Mouse (Mus musculus): Measurements from ENCODE around the gene Rgl1. TPM values are rescaled to one million over a fixed set of nuclear protein-coding genes. Genes with fewer than 3 reads are reported as not detected.
A peak's percentile ranks its signal among the peaks of the same experiment; 100 is the strongest.

The Rgl1 gene
- polyA plus RNA-seq, 1 experiment from 2014 or later: 36.3 TPM

GRCm38 (mm10) chr1:152578944-152579343 lies 187.2 kb downstream of the Rgl1 start:
- no peaks in the 10 kb centered on the region for H3K27me3 ChIP-seq
- H3K9me3 ChIP-seq (replicated peaks): no peaks in the 10 kb centered on the region
- no peaks in the 10 kb centered on the region for H3K36me3 ChIP-seq
- no peak overlapping the region for H3K4me2 ChIP-seq (replicated peaks)
- WGBS: 69% methylated on average over 5 of the region's 5 CpGs
- H3K9ac ChIP-seq: no peak overlapping the region
- ATAC-seq (ENCODE audit: insufficient number of reproducible peaks, low FRiP score, low TSS enrichment, low read depth): no peak
- peaks cover 45% of the 10 kb centered on the region for H3K4me1 ChIP-seq
- no peak overlapping the region for H3K4me3 ChIP-seq (replicated peaks)
- H3K27ac ChIP-seq (replicated peaks): no peak overlapping the region

DNA sequence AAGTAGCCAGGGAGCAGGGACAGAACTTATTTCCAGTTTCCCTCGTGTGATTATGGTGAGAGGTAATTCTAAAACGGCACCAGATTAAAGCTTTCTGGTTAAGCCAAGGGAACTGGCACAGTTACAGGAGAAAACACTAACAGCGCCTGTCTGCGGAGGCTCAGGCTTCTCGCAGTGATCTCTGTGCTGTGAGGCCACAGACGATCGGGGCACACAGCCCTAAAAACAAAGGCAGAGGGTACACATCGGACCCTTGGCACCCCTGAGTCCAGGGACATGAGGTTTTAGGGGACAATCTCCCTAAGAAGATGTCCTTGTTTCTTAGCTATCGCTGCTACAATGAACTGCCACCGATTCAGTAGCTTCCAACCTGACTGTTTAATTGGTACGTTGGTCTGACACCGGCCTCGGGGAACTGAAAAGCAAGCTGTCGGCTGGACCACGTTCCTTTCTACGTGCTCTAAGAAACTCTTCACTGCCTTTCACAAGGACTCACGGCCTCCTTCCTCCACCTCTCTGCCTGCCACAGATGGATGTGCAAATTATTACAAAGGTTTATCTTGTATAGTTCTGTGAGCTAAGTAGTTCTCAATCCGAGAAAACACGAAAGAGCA lies 187.9 kb downstream of the Rgl1 start:
- peaks cover 51% of the 10 kb centered on the region for H3K4me1 ChIP-seq
- ATAC-seq (ENCODE audit: insufficient number of reproducible peaks, low FRiP score, low TSS enrichment, low read depth): no peak
- no peaks in the 10 kb centered on the region for H3K36me3 ChIP-seq
- H3K9me3 ChIP-seq (replicated peaks): no peaks in the 10 kb centered on the region
- no peak overlapping the region for H3K9ac ChIP-seq
- no peak overlapping the region for H3K27ac ChIP-seq (replicated peaks)
- H3K27me3 ChIP-seq: no peaks in the 10 kb centered on the region
- WGBS: 42% methylated on average over 19 of the region's 19 CpGs
- H3K4me3 ChIP-seq (replicated peaks): no peak overlapping the region
- H3K4me2 ChIP-seq (replicated peaks): no peak overlapping the region

DNA sequence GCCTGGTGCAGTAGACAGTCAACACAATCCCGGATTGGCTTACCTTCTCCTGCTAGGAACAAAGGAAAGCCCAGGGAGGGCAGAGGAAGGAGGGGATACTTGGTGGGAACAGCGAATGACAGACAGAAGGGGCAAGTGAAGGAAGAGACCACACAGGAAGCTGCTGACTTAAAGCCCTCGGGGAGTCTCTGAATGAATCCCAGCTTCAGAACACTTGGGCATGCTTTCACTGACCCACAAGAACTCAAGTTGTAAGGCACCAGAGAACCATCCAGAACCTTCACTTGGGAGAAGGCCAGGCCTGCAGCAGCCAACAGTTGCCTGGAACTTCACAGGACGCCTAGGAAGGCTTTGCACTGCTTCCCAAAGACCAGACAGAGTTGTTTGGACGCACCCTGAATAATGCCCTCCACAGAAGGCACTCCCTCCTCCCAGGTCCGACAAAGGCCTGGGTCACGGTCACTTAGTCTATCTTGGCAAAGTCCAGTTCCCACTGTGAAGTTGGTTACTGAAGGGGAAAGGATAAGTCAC lies 189.5 kb downstream of the Rgl1 start:
- ATAC-seq (ENCODE audit: insufficient number of reproducible peaks, low FRiP score, low TSS enrichment, low read depth): peak; percentile 21; the same call in 1 of the 2 replicates
- H3K9me3 ChIP-seq (replicated peaks): no peaks in the 10 kb centered on the region
- H3K9ac ChIP-seq: no peak overlapping the region
- H3K4me2 ChIP-seq (replicated peaks): no peak overlapping the region
- H3K27ac ChIP-seq (replicated peaks): no peak overlapping the region
- no peak overlapping the region for H3K4me3 ChIP-seq (replicated peaks)
- H3K4me1 ChIP-seq: peaks cover 50% of the 10 kb centered on the region
- no peaks in the 10 kb centered on the region for H3K36me3 ChIP-seq
- no peaks in the 10 kb centered on the region for H3K27me3 ChIP-seq
- 37% methylated on average over 7 of the region's 7 CpGs for WGBS

- H3K4me1 ChIP-seq: peaks cover 43% of the 10 kb centered on the region
- H3K4me3 ChIP-seq (replicated peaks): no peak overlapping the region
- 26% methylated on average over 5 of the region's 5 CpGs for WGBS
Measured at GRCm38 (mm10) chr1:152575096-152575495, 191.1 kb downstream of the Rgl1 start.

GRCm38 (mm10) chr1:152573470-152574059 lies 192.6 kb downstream of the Rgl1 start:
- no peak for ATAC-seq (ENCODE audit: insufficient number of reproducible peaks, low FRiP score, low TSS enrichment, low read depth)
- H3K27me3 ChIP-seq: no peaks in the 10 kb centered on the region
- H3K36me3 ChIP-seq: no peaks in the 10 kb centered on the region
- H3K9ac ChIP-seq: no peak overlapping the region
- H3K27ac ChIP-seq (replicated peaks): no peak overlapping the region
- H3K9me3 ChIP-seq (replicated peaks): no peaks in the 10 kb centered on the region
- WGBS: 58% methylated on average over 8 of the region's 8 CpGs
- H3K4me2 ChIP-seq (replicated peaks): no peak overlapping the region
- H3K4me1 ChIP-seq: peaks cover 43% of the 10 kb centered on the region
- no peak overlapping the region for H3K4me3 ChIP-seq (replicated peaks)

More at GRCm38 (mm10) chr1:152575096-152575495, 191.1 kb downstream of the Rgl1 start:
- Histone ChIP-seq H3K4me2 (replicated peaks) (no peak overlapping the region), H3K9me3 (replicated peaks) (no peaks in the 10 kb centered on the region), H3K27ac (replicated peaks) (no peak overlapping the region), H3K36me3 (no peaks in the 10 kb centered on the region), H3K27me3 (no peaks in the 10 kb centered on the region), H3K9ac (no peak overlapping the region)
- ATAC-seq (ENCODE audit: insufficient number of reproducible peaks, low FRiP score, low TSS enrichment, low read depth): no peak

DNA sequence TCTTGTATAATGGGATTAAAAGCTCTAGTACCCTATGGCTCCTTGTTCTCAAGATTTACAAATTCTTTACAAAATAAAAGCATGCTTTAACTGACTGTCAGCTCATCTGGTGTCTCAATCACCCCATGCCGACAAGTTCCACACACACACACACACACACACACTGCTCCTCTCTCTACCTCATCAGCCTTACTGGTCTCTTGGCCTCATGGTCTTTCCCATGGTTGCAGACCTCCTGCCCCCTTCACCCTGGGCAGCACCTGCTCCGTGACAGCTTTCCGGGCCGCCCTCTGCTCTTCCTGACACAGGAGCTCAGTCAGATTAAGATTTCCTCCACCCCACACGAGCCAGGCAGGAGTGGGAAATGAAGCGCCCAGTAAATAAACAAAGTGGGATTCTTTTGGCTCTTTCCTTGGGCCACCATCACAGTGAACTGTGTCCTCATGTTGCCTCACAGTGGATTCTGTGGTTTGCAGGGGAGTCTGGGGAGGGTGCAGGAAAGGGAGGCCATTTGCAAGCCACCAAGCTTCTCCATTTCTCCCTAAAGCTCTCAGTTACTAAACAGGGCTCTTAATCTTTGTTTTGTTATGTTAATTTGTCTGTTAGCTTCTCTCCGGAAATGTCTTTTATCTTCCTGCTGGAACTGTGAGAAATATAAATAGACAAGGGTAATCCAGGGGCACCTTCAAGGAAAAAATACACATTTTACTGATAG lies 193.2 kb downstream of the Rgl1 start:
- 48% methylated on average over 7 of the region's 7 CpGs for WGBS
- ATAC-seq (ENCODE audit: insufficient number of reproducible peaks, low FRiP score, low TSS enrichment, low read depth): no peak
- Histone ChIP-seq H3K4me3 (replicated peaks) (no peak overlapping the region), H3K9ac (no peak overlapping the region), H3K27me3 (no peaks in the 10 kb centered on the region), H3K27ac (replicated peaks) (0 out of 2 replicates have a peak overlapping the region, but pooled peaks have one; percentile 29), H3K4me1 (peaks cover 38% of the 10 kb centered on the region), H3K4me2 (replicated peaks) (no peak overlapping the region), H3K36me3 (no peaks in the 10 kb centered on the region), H3K9me3 (replicated peaks) (no peaks in the 10 kb centered on the region)

GRCm38 (mm10) chr1:152571340-152571739 lies 194.8 kb downstream of the Rgl1 start:
- Histone ChIP-seq H3K4me1 (peaks cover 30% of the 10 kb centered on the region), H3K27me3 (no peaks in the 10 kb centered on the region), H3K9me3 (replicated peaks) (no peaks in the 10 kb centered on the region), H3K27ac (replicated peaks) (no peak overlapping the region), H3K36me3 (no peaks in the 10 kb centered on the region), H3K4me2 (replicated peaks) (no peak overlapping the region), H3K9ac (no peak overlapping the region), H3K4me3 (replicated peaks) (no peak overlapping the region)
- ATAC-seq (ENCODE audit: insufficient number of reproducible peaks, low FRiP score, low TSS enrichment, low read depth): no peak
- 92% methylated on average over 14 of the region's 14 CpGs for WGBS

GRCm38 (mm10) chr1:152570681-152571080 lies 195.5 kb downstream of the Rgl1 start:
- no peak overlapping the region for H3K27ac ChIP-seq (replicated peaks)
- H3K4me3 ChIP-seq (replicated peaks): no peak overlapping the region
- ATAC-seq (ENCODE audit: insufficient number of reproducible peaks, low FRiP score, low TSS enrichment, low read depth): no peak
- H3K4me2 ChIP-seq (replicated peaks): no peak overlapping the region
- no peaks in the 10 kb centered on the region for H3K9me3 ChIP-seq (replicated peaks)
- peaks cover 28% of the 10 kb centered on the region for H3K4me1 ChIP-seq
- H3K36me3 ChIP-seq: no peaks in the 10 kb centered on the region
- WGBS: 90% methylated on average over 9 of the region's 9 CpGs
- H3K9ac ChIP-seq: no peak overlapping the region
- no peaks in the 10 kb centered on the region for H3K27me3 ChIP-seq

- 46% methylated on average over 5 of the region's 5 CpGs for WGBS
- H3K27ac ChIP-seq (replicated peaks): no peak overlapping the region
- ATAC-seq (ENCODE audit: insufficient number of reproducible peaks, low FRiP score, low TSS enrichment, low read depth): no peak
Measured at GRCm38 (mm10) chr1:152563282-152563681, 202.9 kb downstream of the Rgl1 start.

DNA sequence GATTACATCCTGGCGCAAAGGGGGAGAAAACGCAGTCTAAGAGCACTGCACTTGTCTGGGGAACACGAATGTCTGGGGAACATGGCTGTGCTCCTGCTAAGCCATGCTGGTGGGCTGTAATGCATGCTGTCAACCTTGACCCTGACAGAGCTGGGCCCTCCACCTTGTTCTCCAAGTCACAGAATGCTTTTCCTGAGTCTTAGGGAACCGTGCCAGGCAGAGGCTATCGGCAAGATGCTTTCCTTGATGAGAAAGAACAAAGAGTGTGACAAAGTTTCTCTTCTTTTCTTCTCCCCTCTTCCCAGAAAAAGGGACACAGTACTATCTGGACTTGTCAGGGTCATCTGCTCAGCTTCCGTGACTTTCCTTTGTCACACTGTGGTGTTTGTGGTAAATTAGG lies 203.3 kb downstream of the Rgl1 start:
- Histone ChIP-seq H3K36me3 (no peaks in the 10 kb centered on the region), H3K9me3 (replicated peaks) (no peaks in the 10 kb centered on the region), H3K9ac (no peak overlapping the region), H3K27me3 (no peaks in the 10 kb centered on the region), H3K4me1 (peaks cover 30% of the 10 kb centered on the region), H3K4me3 (replicated peaks) (no peak overlapping the region), H3K27ac (replicated peaks) (no peak overlapping the region), H3K4me2 (replicated peaks) (no peak overlapping the region)
- no peak for ATAC-seq (ENCODE audit: insufficient number of reproducible peaks, low FRiP score, low TSS enrichment, low read depth)
- whole genome bisulfite sequencing: 62% methylated on average over 6 of the region's 6 CpGs

More at GRCm38 (mm10) chr1:152563282-152563681, 202.9 kb downstream of the Rgl1 start:
- Histone ChIP-seq H3K9ac (no peak overlapping the region), H3K4me2 (replicated peaks) (no peak overlapping the region), H3K36me3 (no peaks in the 10 kb centered on the region), H3K9me3 (replicated peaks) (no peaks in the 10 kb centered on the region), H3K4me3 (replicated peaks) (no peak overlapping the region), H3K4me1 (peaks cover 30% of the 10 kb centered on the region), H3K27me3 (no peaks in the 10 kb centered on the region)

- Histone ChIP-seq H3K4me2 (replicated peaks) (no peak overlapping the region), H3K4me3 (replicated peaks) (no peak overlapping the region), H3K4me1 (peaks cover 42% of the 10 kb centered on the region), H3K9me3 (replicated peaks) (no peaks in the 10 kb centered on the region), H3K36me3 (no peaks in the 10 kb centered on the region), H3K9ac (no peak overlapping the region), H3K27me3 (no peaks in the 10 kb centered on the region), H3K27ac (replicated peaks) (no peak overlapping the region)
- WGBS: 76% methylated on average over 5 of the region's 5 CpGs
- no peak for ATAC-seq (ENCODE audit: insufficient number of reproducible peaks, low FRiP score, low TSS enrichment, low read depth)
Measured at GRCm38 (mm10) chr1:152560477-152560876, 205.7 kb downstream of the Rgl1 start.

Measured in embryonic facial prominence, embryonic 15.5 days (tissue).